Mouse (Mus musculus) neural tube, embryonic 11.5 days (tissue): ENCODE measurements around the gene Gyg. TPM values are rescaled to one million over a fixed set of nuclear protein-coding genes. Genes with fewer than 3 reads are reported as not detected.

ENCODE experiments used
- ATAC-seq: fragments of 200-750 bp; cut with Nextera tagmentation; 2 replicates; pipeline ENCODE4 v1.8.0; 2017; ENCODE audit warnings: moderate number of reproducible peaks, mild to moderate bottlenecking, moderate TSS enrichment, moderate library complexity; ENCODE audit not compliant: insufficient read depth, low FRiP score, low TSS enrichment
- DNase-seq: peaks from one replicate; pipeline ENCODE4 v3.0.0-alpha.2; 2015; ENCODE audit warnings: low spot score
- H3K27ac ChIP-seq: fragments of 300-500 bp; sonication (generic); 2 replicates; pipeline ENCODE4 v1.5.1; 2014; ENCODE audit warnings: low read depth, mild to moderate bottlenecking, low read length
- H3K27me3 ChIP-seq: fragments of 300-500 bp; sonication (generic); 2 replicates; pipeline ENCODE4 v1.6.1; 2014; ENCODE audit warnings: mild to moderate bottlenecking, low read length, mixed read lengths; ENCODE audit not compliant: control insufficient read depth, insufficient read depth
- H3K36me3 ChIP-seq: fragments of 300-500 bp; sonication (generic); 2 replicates; pipeline ENCODE4 v1.6.1; 2014; ENCODE audit warnings: mild to moderate bottlenecking, low read length, moderate library complexity, mixed read lengths; ENCODE audit not compliant: control insufficient read depth, insufficient read depth
- H3K4me1 ChIP-seq: fragments of 300-500 bp; sonication (generic); 2 replicates; pipeline ENCODE4 v1.6.1; 2014; ENCODE audit warnings: low read length, mixed read lengths; ENCODE audit not compliant: control insufficient read depth, insufficient read depth
- H3K4me2 ChIP-seq: fragments of 300-500 bp; sonication (generic); 2 replicates; pipeline ENCODE4 v1.6.1; 2014; ENCODE audit warnings: low read depth, mild to moderate bottlenecking, moderate library complexity
- H3K4me3 ChIP-seq: fragments of 300-500 bp; sonication (generic); 2 replicates; pipeline ENCODE4 v1.5.1; 2014; ENCODE audit warnings: low read depth, low read length
- H3K9ac ChIP-seq: fragments of 300-500 bp; sonication (generic); 2 replicates; pipeline ENCODE4 v1.6.1; 2014; ENCODE audit warnings: mild to moderate bottlenecking, low read length
- H3K9me3 ChIP-seq: fragments of 300-500 bp; sonication (generic); 2 replicates; pipeline ENCODE4 v1.6.1; 2016; ENCODE audit warnings: low read length; ENCODE audit not compliant: control insufficient read depth
- WGBS: fragments of 180-500 bp; shearing (Covaris S2); extraction: QIAGEN DNeasy Blood & Tissue Kit; methylation state at CpG from one replicate; pipeline ENCODE4 v1.1.7; 2014; 5-methylcytosine and 5-hydroxymethylcytosine counted together
- polyA plus RNA-seq: library from polyadenylated mRNA; unstranded; fragments of >200 nt; fragmentation: Nextera tagmentation; extraction: Ambion mirVana; gene quantifications from 2 replicates; pipeline ENCODE4 v1.2.1, GENCODE M21; 2014

Gene Gyg
- 32.5 and 34.5 TPM in 2 replicates for polyA plus RNA-seq

DNA sequence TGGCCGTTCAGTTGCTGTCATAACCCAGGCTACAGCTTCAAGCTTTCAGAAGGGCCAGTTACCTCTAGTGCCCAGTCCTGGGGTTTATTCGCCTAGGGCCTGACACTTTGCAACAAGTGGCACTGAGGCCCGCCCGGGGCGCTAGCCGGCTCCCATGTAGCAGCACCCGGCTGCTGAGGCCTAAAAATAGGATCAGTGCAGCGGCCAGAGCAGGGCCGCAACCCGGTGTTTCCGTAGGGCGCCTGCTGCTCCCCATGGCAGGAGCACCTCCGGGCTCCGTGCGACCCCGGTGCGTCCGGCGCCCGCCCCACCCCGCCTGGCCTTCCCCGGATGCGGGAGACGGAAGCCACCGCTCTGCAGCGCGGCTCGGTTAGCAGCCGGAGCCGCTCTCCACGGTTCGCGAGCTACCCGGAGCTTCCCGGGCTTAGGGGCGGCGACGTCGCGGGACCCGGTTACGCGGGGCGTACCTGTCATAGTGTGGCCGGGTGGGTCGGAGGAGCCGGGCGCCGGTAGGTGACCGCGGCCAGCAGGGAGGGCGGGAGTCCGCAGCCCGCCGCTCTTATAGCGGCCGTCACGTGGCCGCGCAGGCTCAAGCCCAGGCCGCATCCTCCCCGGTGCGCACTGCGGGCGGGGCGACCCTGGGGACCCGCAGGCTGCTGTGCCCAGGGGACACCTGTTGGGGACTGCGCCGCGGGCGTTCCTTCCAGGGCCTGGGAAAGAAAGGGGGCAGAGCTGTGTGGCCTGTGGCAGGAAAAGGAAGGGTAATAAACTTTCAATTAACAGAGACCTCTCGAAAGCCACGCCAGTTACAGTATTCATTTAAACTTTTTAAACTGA, at the start of gene Gyg:
Gene Gyg (minus strand): TSS at position 787 of the 837 bp plus-strand sequence.
- Histone ChIP-seq H3K9ac (peak within 1 kb of the TSS; percentile 64), H3K27ac (no peak within 1 kb of the TSS), H3K4me2 (peak within 1 kb of the TSS; percentile 94), H3K4me1 (no peaks in the 10 kb centered on the region), H3K4me3 (peak within 1 kb of the TSS; percentile 53), H3K9me3 (no peaks in the 10 kb centered on the region), H3K36me3 (no peaks in the 10 kb centered on the region), H3K27me3 (no peaks in the 10 kb centered on the region)
- under 1% methylated on average over 67 of the region's 73 CpGs for WGBS
- DNase-seq, result peak; percentile 65
- ATAC-seq, result peak; percentile 96

DNA sequence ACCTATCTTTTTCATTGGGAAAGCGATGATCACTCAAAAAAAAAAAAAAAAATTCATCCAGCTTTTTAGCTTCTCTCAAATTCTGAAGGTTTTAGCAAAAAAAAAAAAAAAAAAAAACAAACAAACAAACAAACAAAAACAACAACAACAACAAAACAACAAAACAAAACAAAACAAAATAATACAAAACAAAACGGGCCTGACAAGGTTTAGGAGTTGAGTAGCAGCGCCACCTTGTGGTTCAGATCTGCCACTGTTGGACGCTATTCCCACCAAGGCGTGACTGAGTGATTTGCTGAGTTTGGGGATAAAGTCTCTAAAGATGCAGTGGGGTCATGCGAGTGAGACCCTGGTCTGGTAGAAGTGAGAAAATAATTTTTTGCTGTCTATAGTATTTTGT, 43.8 kb upstream of the Gyg start:
- WGBS, result 32% methylated on average over 6 of the region's 6 CpGs
- Histone ChIP-seq H3K4me1 (no peaks in the 10 kb centered on the region), H3K4me3 (no peak overlapping the region), H3K36me3 (no peaks in the 10 kb centered on the region), H3K27ac (no peak overlapping the region), H3K4me2 (no peak overlapping the region), H3K27me3 (no peaks in the 10 kb centered on the region), H3K9ac (no peak overlapping the region), H3K9me3 (no peaks in the 10 kb centered on the region)
- peak; percentile 82; the same call in 1 of the 2 replicates for ATAC-seq
- DNase-seq, result peak; percentile 68

DNA sequence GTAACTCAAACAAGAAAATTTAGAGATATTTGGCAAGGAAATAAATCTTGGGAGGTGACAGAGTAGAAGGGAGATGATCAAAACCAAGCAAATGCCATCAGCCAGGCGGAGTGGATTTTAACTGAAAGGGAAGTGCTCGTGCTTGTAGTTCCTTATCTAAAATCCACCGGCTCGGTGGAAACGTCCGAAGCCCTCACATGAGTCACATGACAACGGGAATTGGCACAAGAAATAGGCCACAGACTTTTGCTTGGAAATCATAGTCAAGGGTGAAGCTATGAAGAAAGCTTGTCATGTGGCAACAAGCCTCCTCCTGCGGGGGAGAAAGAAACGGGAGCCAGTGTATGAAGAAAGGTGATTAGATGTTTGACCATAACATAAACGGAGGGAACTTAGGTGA, 42.8 kb upstream of the Gyg start:
- Histone ChIP-seq H3K36me3 (no peaks in the 10 kb centered on the region), H3K9me3 (no peaks in the 10 kb centered on the region), H3K9ac (no peak overlapping the region), H3K4me2 (no peak overlapping the region), H3K27me3 (no peaks in the 10 kb centered on the region), H3K4me1 (no peaks in the 10 kb centered on the region), H3K27ac (no peak overlapping the region), H3K4me3 (no peak overlapping the region)
- 91% methylated on average over 10 of the region's 10 CpGs for WGBS
- DNase-seq (no peak), ATAC-seq (no peak)

DNA sequence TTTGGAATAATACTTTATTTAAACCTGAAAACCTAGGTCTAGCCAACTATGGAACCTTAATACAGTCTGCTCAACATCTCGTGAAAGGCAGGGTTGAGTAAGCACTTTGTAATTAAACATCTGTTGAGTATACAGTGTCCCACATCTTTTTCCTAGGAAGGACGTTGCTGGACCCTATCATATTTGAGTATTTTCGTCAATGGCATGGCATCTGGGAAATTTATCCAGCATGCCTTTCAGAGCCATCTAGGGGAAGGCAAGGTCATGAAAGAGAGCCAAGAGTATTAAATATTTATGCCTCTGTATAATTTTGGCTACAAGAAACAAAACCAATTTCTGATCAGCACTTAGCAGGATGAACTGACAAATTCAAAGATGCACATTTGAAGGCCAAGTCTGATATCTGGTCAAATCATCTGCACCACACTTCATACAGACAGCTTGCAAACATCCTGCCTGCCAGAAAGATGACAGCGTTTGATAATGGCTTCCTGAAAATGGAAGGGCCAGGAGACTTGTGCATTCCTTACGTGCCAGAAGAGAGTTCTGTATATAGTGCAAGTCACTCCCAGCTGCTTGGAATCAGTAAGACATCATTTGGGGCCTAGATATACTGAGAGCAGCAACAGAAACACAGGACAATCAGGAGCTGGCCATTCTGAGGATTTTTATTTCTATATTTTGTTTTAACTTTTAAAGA, 34.0 kb upstream of the Gyg start:
- no peak overlapping the region for H3K4me3 ChIP-seq
- no peak overlapping the region for H3K27ac ChIP-seq
- H3K27me3 ChIP-seq, result no peaks in the 10 kb centered on the region
- no peaks in the 10 kb centered on the region for H3K36me3 ChIP-seq
- H3K9ac ChIP-seq, result no peak overlapping the region
- no peak for ATAC-seq
- no peak for DNase-seq
- no peaks in the 10 kb centered on the region for H3K9me3 ChIP-seq
- WGBS, result 78% methylated on average over 5 of the region's 5 CpGs
- H3K4me1 ChIP-seq, result no peaks in the 10 kb centered on the region
- no peak overlapping the region for H3K4me2 ChIP-seq

DNA sequence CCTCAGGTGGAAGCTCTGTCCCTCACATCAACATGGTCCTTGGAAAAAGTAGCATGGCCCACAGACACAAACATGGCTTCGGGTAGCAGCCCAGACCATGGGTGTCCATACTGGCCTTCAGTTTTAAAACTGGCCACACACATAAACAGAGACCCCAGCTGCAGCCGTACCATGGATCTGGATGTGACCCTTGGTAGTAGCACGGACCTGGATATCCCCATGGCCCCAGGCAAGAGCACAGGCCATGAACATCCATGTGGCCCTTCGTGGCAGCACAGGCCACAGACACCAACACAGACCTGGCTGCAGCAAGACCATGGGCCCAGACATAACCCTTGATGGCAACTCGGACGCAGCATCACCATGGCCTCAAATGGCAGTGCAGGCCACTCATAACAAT, 17.3 kb upstream of the Gyg start:
- no peaks in the 10 kb centered on the region for H3K27me3 ChIP-seq
- H3K9me3 ChIP-seq, result no peaks in the 10 kb centered on the region
- WGBS, result 89% methylated on average over 6 of the region's 6 CpGs
- DNase-seq (no peak), ATAC-seq (no peak)
- no peak overlapping the region for H3K4me3 ChIP-seq
- H3K36me3 ChIP-seq, result no peaks in the 10 kb centered on the region
- H3K9ac ChIP-seq, result no peak overlapping the region
- H3K4me1 ChIP-seq, result no peaks in the 10 kb centered on the region
- H3K27ac ChIP-seq, result no peak overlapping the region
- no peak overlapping the region for H3K4me2 ChIP-seq

- Histone ChIP-seq H3K9ac (no peak overlapping the region), H3K4me3 (no peak overlapping the region), H3K4me1 (no peaks in the 10 kb centered on the region), H3K27me3 (no peaks in the 10 kb centered on the region), H3K9me3 (no peaks in the 10 kb centered on the region), H3K36me3 (no peaks in the 10 kb centered on the region), H3K27ac (no peak overlapping the region), H3K4me2 (no peak overlapping the region)
- ATAC-seq (no peak), DNase-seq (no peak)
- 89% methylated on average over 1 of the region's 1 CpGs for WGBS
Observed at GRCm38 (mm10) chr3:20167487-20167886, 12.4 kb upstream of the Gyg start.

DNA sequence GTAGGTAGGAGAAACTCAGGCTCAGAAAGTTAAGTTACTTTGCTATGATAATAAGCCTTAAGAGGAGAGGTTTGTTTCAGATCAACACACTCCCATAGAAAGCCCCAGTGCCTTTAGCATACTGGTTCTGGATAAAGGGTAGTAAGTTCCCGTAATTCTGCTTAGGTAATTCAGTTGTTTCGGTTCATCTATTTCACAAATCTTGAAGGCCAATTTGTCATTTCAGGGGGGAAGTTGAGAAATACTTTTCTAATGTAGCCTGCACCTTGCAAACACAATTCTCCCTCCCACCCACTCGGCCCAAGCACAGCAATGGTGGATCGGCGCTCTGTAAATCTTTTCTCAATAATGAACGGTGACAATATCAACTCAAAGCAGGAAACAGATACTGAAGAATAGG, 359 bp upstream of the Gyg start:
- DNase-seq (no peak), ATAC-seq (no peak)
- no peaks in the 10 kb centered on the region for H3K36me3 ChIP-seq
- H3K4me1 ChIP-seq, result no peaks in the 10 kb centered on the region
- H3K9ac ChIP-seq, result no peak overlapping the region
- WGBS, result 85% methylated on average over 6 of the region's 6 CpGs
- peak overlapping the region; percentile 53 for H3K4me3 ChIP-seq
- H3K4me2 ChIP-seq, result peak overlapping the region; percentile 94
- H3K9me3 ChIP-seq, result no peaks in the 10 kb centered on the region
- H3K27ac ChIP-seq, result no peak overlapping the region
- H3K27me3 ChIP-seq, result no peaks in the 10 kb centered on the region

- Histone ChIP-seq H3K4me2 (no peak overlapping the region), H3K4me1 (no peaks in the 10 kb centered on the region), H3K4me3 (no peak overlapping the region), H3K9ac (no peak overlapping the region), H3K27ac (no peak overlapping the region), H3K9me3 (no peaks in the 10 kb centered on the region), H3K27me3 (no peaks in the 10 kb centered on the region), H3K36me3 (no peaks in the 10 kb centered on the region)
- ATAC-seq (no peak), DNase-seq (no peak)
- 93% methylated on average over 3 of the region's 3 CpGs for WGBS
Observed at GRCm38 (mm10) chr3:20151651-20152050, 3.5 kb downstream of the Gyg start.

DNA sequence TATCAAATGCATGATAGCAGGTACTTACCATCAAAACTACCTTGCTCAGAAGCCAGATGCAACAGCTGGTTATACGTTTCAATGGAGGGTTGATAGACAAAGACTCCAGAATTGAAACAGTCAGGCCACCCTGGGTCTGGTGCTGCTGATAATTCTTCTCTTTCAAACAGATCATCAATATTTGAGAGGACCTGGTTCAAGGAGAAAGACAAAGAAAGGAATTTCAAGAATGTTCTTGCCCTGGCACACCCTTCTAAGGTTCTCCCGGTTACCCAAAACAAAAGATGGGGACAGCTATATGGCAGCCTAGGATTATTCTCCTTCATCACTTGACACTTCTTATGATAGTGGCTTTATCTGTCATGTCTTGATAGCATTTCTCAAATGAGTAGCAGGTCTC, 4.6 kb downstream of the Gyg start:
- H3K4me3 ChIP-seq, result no peak overlapping the region
- H3K4me1 ChIP-seq, result no peaks in the 10 kb centered on the region
- H3K27ac ChIP-seq, result no peak overlapping the region
- WGBS, result 85% methylated on average over 2 of the region's 2 CpGs
- H3K27me3 ChIP-seq, result no peaks in the 10 kb centered on the region
- no peak overlapping the region for H3K4me2 ChIP-seq
- no peaks in the 10 kb centered on the region for H3K9me3 ChIP-seq
- no peaks in the 10 kb centered on the region for H3K36me3 ChIP-seq
- no peak overlapping the region for H3K9ac ChIP-seq
- DNase-seq, result no peak
- no peak for ATAC-seq
